Mouse (Mus musculus): Measurements from ENCODE around the gene Ppp1ca. TPM values are rescaled to one million over a fixed set of nuclear protein-coding genes. Genes with fewer than 3 reads are reported as not detected.

Gene Ppp1ca
- 121 and 204 TPM in 2 replicates for polyA plus RNA-seq (2011; ENCODE audit: insufficient read depth, insufficient read length, low replicate concordance, missing spikeins)

- TF ChIP-seq POLR2A (IDR thresholded peaks at IDR 0.05; ENCODE audit: borderline replicate concordance, control insufficient read depth, low read depth, low read length) (peak; percentile 88; the same call in 1 of the 2 replicates), CTCF (IDR thresholded peaks at IDR 0.05; ENCODE audit: control insufficient read depth, insufficient read depth, low read length) (peak; percentile 75)
- H3K4me1 ChIP-seq (ENCODE audit: control insufficient read depth, insufficient read depth, low read length), result peaks cover 11% of the 10 kb centered on the region; the same call in 1 of the 2 replicates
- H3K27ac ChIP-seq (ENCODE audit: control insufficient read depth, insufficient read depth, low read depth, low read length, poor library complexity), result peak within 1 kb of the TSS; percentile 95
- H3K4me3 ChIP-seq (replicated peaks; ENCODE audit: control insufficient read depth, low read depth, low read length), result peak within 1 kb of the TSS; percentile 93
- 1% methylated on average over 45 of the region's 47 CpGs for WGBS
Measured at GRCm38 (mm10) chr19:4191528-4192250, at the start of gene Ppp1ca. Ppp1ca (plus strand) TSS chr19:4192065.

GRCm38 (mm10) chr19:4142416-4143173 lies 49.3 kb upstream of the Ppp1ca start:
- Histone ChIP-seq H3K4me3 (replicated peaks; ENCODE audit: control insufficient read depth, low read depth, low read length) (no peak overlapping the region), H3K4me1 (ENCODE audit: control insufficient read depth, insufficient read depth, low read length) (peaks cover 5% of the 10 kb centered on the region), H3K27ac (ENCODE audit: control insufficient read depth, insufficient read depth, low read depth, low read length, poor library complexity) (no peak overlapping the region)
- TF ChIP-seq POLR2A (IDR thresholded peaks at IDR 0.05; ENCODE audit: borderline replicate concordance, control insufficient read depth, low read depth, low read length), result no peak; the same call in 1 of the 2 replicates
- no peak for TF ChIP-seq CTCF (IDR thresholded peaks at IDR 0.05; ENCODE audit: control insufficient read depth, insufficient read depth, low read length)
- WGBS, result 87% methylated on average over 18 of the region's 18 CpGs

DNA sequence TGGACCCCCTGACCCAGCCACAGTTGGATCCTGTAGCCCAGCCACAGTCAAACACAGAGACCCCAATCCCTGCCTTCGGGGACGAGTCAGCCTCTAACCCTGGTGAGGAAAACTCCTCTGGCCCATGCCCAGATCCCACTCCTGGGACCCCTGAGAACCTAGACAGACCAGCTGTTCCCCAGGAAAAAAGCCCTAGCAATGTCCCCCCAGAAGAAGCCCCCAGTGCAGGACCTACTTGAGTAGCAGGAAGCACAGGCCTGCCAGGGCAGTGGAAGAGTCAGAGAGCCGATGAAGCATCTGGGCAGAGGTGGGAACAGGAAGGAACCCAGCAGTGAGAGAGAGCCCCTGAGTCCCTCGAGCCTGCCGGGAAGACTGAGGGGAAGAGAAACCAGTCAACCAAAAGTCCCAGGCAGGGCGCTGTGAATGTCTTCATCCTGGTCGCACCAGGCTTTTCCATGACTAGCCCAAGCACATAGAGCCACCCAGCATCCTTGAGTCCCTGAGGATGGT lies 48.1 kb upstream of the Ppp1ca start, which contains the start of gene Cabp4:
Gene Cabp4 (minus strand): TSS at position 275 of the 510 bp plus-strand sequence.
- peak within 1 kb of the TSS; percentile 69 for H3K27ac ChIP-seq (ENCODE audit: control insufficient read depth, insufficient read depth, low read depth, low read length, poor library complexity)
- no peak within 1 kb of the TSS for H3K4me3 ChIP-seq (replicated peaks; ENCODE audit: control insufficient read depth, low read depth, low read length)
- TF ChIP-seq POLR2A (IDR thresholded peaks at IDR 0.05; ENCODE audit: borderline replicate concordance, control insufficient read depth, low read depth, low read length) (no peak), CTCF (IDR thresholded peaks at IDR 0.05; ENCODE audit: control insufficient read depth, insufficient read depth, low read length) (no peak)
- 54% methylated on average over 7 of the region's 7 CpGs for WGBS
- peaks cover 9% of the 10 kb centered on the region for H3K4me1 ChIP-seq (ENCODE audit: control insufficient read depth, insufficient read depth, low read length)

- peaks cover 9% of the 10 kb centered on the region for H3K4me1 ChIP-seq (ENCODE audit: control insufficient read depth, insufficient read depth, low read length)
- H3K27ac ChIP-seq (ENCODE audit: control insufficient read depth, insufficient read depth, low read depth, low read length, poor library complexity), result peak overlapping the region; percentile 69
- WGBS, result 54% methylated on average over 16 of the region's 16 CpGs
- no peak overlapping the region for H3K4me3 ChIP-seq (replicated peaks; ENCODE audit: control insufficient read depth, low read depth, low read length)
- no peak for TF ChIP-seq CTCF (IDR thresholded peaks at IDR 0.05; ENCODE audit: control insufficient read depth, insufficient read depth, low read length)
- TF ChIP-seq POLR2A (IDR thresholded peaks at IDR 0.05; ENCODE audit: borderline replicate concordance, control insufficient read depth, low read depth, low read length), result no peak
Measured at GRCm38 (mm10) chr19:4144550-4145498, 47.0 kb upstream of the Ppp1ca start.

- 89% methylated on average over 5 of the region's 5 CpGs for WGBS
- Histone ChIP-seq H3K4me1 (ENCODE audit: control insufficient read depth, insufficient read depth, low read length) (peaks cover 11% of the 10 kb centered on the region), H3K27ac (ENCODE audit: control insufficient read depth, insufficient read depth, low read depth, low read length, poor library complexity) (no peak overlapping the region), H3K4me3 (replicated peaks; ENCODE audit: control insufficient read depth, low read depth, low read length) (no peak overlapping the region)
- TF ChIP-seq POLR2A (IDR thresholded peaks at IDR 0.05; ENCODE audit: borderline replicate concordance, control insufficient read depth, low read depth, low read length) (no peak), CTCF (IDR thresholded peaks at IDR 0.05; ENCODE audit: control insufficient read depth, insufficient read depth, low read length) (no peak)
Measured at GRCm38 (mm10) chr19:4145936-4146335, 45.9 kb upstream of the Ppp1ca start.

DNA sequence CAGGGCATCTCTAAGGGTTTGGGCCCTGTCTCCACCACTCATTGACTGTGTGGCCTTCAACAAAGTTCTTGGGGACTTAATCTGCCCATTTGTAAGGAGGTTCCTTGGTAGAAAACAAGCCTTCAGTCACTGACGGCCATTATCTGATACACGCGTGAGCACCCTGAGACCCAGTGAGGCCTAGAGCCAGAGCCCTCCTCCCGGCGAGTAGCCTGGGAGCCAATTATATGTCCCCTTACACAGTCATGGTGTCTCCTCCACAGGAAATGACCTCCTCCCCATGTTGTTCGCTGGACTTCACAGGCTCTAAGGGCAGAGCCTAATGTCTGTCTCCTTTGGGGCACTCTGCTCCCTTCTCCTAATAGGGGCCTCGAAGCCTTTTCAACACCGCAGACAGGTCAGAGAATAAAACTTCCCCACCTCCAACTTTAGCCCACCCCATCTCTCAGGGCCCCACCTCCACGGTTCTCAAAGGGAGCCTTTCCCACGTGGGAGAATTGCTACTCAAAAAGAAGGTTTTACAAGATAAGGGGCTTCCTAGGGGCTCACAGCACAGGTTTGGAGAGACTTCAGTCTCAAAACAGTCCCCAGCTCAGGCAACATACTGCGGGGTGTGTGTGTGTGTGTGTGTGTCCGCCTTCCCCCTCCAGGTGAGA lies 45.4 kb upstream of the Ppp1ca start:
- no peak for TF ChIP-seq POLR2A (IDR thresholded peaks at IDR 0.05; ENCODE audit: borderline replicate concordance, control insufficient read depth, low read depth, low read length)
- TF ChIP-seq CTCF (IDR thresholded peaks at IDR 0.05; ENCODE audit: control insufficient read depth, insufficient read depth, low read length), result no peak
- no peak overlapping the region for H3K4me3 ChIP-seq (replicated peaks; ENCODE audit: control insufficient read depth, low read depth, low read length)
- peaks cover 11% of the 10 kb centered on the region for H3K4me1 ChIP-seq (ENCODE audit: control insufficient read depth, insufficient read depth, low read length)

GRCm38 (mm10) chr19:4147022-4147405 lies 44.9 kb upstream of the Ppp1ca start:
- Histone ChIP-seq H3K4me3 (replicated peaks; ENCODE audit: control insufficient read depth, low read depth, low read length) (no peak overlapping the region), H3K4me1 (ENCODE audit: control insufficient read depth, insufficient read depth, low read length) (peaks cover 11% of the 10 kb centered on the region), H3K27ac (ENCODE audit: control insufficient read depth, insufficient read depth, low read depth, low read length, poor library complexity) (peak overlapping the region; percentile 40)
- 47% methylated on average over 3 of the region's 3 CpGs for WGBS
- TF ChIP-seq CTCF (IDR thresholded peaks at IDR 0.05; ENCODE audit: control insufficient read depth, insufficient read depth, low read length), result no peak
- TF ChIP-seq POLR2A (IDR thresholded peaks at IDR 0.05; ENCODE audit: borderline replicate concordance, control insufficient read depth, low read depth, low read length), result no peak

More for the DNA sequence above, 45.4 kb upstream of the Ppp1ca start:
- peak overlapping the region; percentile 16; the same call in 1 of the 2 replicates for H3K27ac ChIP-seq (ENCODE audit: control insufficient read depth, insufficient read depth, low read depth, low read length, poor library complexity)
- WGBS, result 78% methylated on average over 12 of the region's 12 CpGs
